Mouse (Mus musculus) spleen, embryonic (tissue): Measurements from ENCODE around the gene Erf.

ENCODE experiments used
- CTCF ChIA-PET: fragments of 350-600 bp; sonication (Branson Sonifier 250); formaldehyde crosslinking; loops from one replicate; lab custom pipeline; 2022; lab: Charles Lee

Gene Erf

DNA sequence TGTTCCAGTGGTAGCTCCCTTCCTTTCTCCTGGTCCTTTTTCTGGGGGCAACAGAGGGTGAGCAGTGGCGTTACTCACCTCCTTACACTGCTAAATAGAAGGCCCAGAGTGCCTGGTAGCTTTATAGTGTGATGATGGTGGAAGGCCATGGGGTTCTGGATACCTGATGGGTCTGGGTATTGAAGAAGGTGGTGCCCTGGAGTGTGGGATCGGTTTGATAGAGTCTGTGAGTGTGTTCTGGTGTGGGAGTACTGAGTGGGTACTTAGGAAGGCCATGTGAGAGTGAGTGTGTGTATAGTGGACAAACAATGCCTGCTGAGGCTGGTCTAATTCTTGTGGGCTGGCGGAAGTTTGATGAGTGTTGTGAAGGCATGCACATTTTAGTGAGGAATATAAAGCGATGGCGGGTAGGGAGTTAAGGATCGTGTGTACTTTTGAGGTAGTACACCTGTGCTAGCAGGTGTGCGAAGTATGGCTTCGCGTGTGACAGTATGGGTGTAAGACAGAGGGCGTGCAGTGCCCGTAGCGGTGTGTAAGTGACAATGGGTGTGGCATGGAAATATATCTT is 30.7 kb upstream of the Erf start:
- CTCF ChIA-PET = no interaction called here

DNA sequence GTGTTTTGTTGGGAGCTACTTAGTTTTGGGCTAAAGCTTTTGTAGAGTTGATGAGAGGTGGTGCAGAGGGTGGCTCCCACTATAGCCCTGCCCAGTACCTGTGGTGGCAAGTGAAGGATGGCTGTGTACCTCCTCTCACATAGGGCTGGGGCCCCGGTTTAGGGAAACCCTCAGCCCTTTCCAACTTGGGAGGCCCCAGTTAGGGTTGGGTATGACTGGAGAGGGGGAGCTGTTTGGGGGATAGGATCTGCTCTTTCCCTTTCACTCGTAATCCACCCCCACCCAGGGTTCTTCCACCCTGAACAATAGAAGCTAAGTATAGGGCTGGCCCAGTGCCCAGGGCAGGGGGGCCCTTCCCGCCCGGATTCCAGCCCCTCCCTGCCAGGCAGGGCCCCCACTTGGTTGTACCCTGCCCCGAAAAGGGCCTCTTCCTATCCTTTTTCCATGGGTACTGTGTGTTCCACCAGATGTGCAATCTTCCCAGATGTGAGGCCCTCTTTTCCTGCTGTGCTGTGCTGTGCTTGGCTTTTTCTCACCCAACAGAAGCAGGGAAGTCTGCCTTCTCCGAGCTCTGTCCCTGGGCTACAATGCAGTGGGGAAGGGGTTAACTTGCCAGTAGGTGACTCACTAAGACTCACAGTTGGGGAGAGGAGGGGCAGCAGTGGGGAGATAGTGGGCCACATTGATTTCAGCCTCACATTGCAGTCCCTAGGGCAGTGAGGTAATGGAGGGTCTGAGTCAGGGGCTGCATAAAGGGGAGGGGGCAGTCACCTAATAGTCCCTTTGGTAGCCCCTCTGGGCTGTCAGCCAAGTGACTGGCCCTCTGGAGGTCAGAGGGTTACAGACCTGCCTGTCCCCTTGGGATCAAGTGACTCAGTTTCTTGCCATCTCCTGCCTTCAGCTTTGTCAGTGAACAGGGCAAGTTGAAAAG is 29.6 kb upstream of the Erf start:
- CTCF ChIA-PET = interaction anchor here (0.6 to 0.9 kb wide), 2 partner anchors 35 to 176 kb away, joined by 3 read pairs; no protein-coding TSS in a partner anchor

DNA sequence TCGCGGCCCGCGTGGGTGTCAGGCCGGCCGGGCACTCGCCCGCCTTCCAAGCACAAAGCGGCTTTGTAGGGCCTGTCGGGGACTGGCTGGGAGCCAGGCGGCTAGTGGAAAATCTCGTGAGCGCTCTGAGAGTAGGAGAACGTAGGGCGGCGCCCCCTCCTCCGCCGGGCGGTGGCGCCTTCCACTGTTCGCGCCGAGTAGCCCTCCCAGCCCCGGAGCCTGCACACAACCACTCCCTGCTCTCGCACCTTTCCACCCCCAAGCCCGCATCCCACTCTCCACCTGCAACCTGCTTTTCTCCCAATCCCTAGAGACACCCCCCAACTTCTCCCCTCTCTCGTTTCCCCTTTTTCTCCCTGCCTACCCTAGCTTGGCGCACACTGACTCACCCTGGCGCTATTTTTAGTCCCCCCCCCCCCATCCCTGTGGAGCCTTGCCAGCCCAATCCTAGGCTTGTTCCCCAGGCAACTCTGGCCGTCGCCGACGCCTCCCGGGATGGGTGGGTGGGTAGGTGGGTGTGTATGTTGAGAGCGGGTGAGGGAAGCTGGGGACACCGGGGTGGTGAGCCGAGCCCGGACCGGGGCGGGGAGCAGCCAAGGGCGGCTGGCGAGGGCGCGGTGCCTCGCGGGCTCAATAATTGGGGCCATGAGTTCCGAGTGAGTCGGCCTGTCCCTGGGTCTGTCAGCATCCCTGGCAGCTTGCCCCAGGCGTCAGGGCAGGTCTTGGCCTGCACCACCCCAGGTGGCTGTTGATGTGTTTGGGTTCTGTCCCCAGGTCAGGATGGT is 28.7 kb upstream of the Erf start:
- CTCF ChIA-PET = interaction anchor here (0.6 kb wide), 1 partner anchor 102 kb away, joined by 6 read pairs; no protein-coding TSS in a partner anchor

DNA sequence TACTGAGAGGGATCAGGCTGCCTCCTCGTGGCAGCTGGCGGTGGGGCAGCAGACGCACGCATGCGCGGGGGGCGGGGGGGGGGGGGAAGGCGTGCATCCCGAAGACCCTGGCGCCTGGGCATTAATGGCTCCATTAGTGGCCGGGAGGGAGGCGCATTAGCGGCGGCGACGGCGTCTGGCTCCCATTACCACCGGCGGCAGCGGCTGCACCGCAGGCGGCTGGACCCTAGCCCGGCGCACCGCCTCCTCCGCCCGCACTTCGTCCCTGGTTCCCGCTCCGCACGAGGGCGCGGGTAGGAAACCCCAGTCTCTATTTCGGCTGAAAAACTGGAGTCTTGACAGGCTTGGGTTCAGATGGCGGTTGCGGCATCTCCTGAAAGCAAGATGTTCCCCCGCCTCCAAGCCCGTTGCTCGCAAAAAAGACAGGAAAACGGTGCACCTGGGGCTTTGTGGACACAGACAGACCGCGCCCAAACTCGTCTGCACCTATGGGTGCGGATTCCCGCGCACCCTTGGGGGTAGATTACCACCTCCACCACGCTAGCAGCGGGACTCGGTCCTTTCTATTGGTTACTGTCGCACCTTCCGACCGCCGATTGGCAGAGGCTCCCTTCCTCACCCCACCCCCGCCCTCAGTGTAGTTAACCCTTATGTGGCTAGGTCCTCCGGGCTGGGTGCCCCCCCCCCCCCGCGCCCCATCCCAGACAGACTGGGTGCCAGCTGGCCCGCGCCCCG is 27.9 kb upstream of the Erf start:
- CTCF ChIA-PET = interaction anchor here (0.5 to 0.7 kb wide), 6 partner anchors 82 to 172 kb away, joined by 3 to 11 read pairs (median 6); no protein-coding TSS in a partner anchor

- CTCF ChIA-PET = interaction anchor here (0.5 to 0.7 kb wide), 6 partner anchors 81 to 388 kb away, joined by 3 to 11 read pairs (median 4); no protein-coding TSS in a partner anchor
These were observed 27.4 kb upstream of the Erf start for GRCm38 (mm10) chr7:25277998-25278340.

DNA sequence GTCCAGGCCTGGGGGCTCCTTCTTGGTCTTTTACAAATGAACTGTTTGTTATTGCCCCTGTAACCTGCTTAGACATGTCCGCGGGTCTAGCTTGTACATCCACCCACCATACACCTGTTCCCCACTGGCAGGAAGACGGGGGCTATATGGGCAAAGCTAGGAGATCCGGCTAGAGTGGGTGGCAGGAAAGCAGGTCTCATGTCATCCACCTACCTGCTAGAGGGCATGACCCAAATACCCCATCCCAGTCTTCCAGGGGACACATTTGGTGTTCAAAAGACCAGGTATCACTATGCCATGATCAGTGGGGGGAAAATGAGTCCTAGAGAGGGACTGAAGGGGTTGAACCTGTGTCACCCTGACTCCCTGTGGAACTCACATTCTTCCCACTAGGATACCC is 26.8 kb upstream of the Erf start:
- CTCF ChIA-PET = interaction anchor here (0.7 kb wide), 1 partner anchor 389 kb away, joined by 3 read pairs; no protein-coding TSS in a partner anchor

DNA sequence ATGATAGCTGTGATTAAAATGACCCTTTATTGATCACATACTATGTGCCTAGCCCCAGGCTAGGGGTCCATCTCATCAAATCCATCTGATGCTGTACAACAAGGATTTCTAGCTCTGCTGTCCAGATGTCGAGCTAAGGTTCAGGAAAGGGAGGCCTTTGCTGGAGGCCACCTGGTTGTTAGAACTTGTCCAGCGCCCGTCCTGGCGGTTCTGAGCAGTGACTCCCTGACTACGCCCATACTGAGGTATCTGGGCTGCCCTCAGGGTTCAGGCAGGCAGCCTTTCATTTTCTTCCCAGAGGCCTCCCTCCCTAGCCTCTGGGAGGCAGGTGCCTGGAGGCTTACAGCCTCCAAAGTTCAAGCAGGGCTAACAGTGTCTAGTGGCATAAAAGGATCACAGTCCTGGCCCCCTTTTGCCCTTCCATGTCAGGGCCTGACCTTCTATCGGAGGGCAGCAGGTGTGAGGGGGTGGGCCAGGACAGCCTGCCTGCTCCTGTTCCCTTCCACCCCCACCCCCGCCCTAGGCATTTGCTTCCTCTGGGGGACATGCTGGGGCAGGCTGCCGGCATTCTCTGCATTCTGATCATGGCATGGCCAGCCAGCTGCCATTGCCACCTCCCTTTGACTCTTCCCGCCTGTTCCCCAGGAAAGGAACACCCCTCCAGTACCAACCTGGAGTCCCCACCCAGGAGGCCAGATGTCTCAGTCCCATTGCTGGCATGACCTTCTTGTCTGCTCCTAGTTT is 25.2 kb upstream of the Erf start:
- CTCF ChIA-PET = interaction anchor here (0.6 kb wide), 1 partner anchor 71 kb away, joined by 3 read pairs; no protein-coding TSS in a partner anchor

- CTCF ChIA-PET = interaction anchor here (0.6 kb wide), 1 partner anchor 70 kb away, joined by 3 read pairs; no protein-coding TSS in a partner anchor
These were observed 24.4 kb upstream of the Erf start for GRCm38 (mm10) chr7:25274996-25275395.

DNA sequence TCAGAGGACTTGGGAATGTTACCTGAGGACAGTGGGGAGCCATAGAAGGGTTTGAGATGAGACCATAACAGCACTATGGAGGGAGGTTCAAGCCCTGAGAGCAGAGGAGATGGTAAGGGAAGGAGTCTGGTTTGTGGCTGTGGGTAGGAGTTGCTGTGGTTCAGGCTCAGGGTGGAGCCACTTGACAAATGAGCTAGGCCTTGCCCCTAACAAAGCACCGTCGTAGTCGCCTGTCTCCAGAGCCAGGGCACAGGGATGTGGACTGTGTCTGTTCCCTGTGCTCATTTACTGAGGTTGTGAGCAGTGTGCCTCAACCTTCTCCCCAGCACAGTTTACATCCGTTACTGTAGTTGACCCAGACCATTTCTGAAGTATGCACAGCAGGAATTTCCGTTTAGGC is 24.0 kb upstream of the Erf start:
- CTCF ChIA-PET = no interaction called here

- CTCF ChIA-PET = interaction anchor here (0.9 to 1.0 kb wide), 2 partner anchors 21 to 56 kb away, joined by 4 read pairs; no protein-coding TSS in a partner anchor
These were observed 23.0 kb upstream of the Erf start for GRCm38 (mm10) chr7:25273259-25274241.

DNA sequence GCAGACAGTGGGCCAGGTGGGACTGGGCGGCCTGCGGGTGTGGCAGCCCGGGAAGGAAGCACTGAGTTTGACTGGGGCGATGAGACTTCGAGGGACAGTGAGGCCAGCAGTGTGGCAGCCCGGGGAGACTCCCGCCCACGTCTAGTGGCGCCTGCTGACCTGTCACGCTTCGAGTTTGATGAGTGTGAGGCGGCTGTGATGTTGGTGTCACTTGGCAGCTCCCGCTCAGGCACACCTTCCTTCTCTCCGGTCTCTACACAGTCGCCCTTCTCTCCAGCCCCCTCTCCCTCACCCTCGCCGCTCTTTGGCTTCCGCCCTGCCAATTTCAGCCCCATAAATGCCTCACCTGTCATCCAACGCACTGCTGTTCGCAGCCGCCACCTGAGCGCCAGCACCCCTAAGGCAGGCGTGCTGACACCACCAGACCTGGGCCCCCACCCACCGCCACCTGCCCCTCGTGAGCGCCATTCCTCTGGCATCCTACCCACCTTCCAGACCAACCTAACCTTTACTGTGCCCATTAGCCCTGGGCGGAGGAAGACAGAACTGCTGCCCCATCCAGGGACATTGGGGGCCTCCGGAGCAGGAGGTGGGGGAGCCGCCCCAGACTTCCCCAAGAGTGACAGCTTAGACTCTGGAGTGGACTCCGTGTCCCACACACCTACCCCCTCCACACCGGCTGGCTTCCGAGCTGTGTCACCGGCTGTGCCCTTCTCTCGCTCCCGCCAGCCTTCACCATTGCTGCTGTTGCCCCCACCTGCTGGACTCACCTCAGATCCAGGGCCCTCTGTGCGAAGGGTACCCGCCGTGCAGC is 22.1 kb upstream of the Erf start:
- CTCF ChIA-PET = interaction anchor here (0.9 kb wide), 1 partner anchor 55 kb away, joined by 4 read pairs; no protein-coding TSS in a partner anchor

DNA sequence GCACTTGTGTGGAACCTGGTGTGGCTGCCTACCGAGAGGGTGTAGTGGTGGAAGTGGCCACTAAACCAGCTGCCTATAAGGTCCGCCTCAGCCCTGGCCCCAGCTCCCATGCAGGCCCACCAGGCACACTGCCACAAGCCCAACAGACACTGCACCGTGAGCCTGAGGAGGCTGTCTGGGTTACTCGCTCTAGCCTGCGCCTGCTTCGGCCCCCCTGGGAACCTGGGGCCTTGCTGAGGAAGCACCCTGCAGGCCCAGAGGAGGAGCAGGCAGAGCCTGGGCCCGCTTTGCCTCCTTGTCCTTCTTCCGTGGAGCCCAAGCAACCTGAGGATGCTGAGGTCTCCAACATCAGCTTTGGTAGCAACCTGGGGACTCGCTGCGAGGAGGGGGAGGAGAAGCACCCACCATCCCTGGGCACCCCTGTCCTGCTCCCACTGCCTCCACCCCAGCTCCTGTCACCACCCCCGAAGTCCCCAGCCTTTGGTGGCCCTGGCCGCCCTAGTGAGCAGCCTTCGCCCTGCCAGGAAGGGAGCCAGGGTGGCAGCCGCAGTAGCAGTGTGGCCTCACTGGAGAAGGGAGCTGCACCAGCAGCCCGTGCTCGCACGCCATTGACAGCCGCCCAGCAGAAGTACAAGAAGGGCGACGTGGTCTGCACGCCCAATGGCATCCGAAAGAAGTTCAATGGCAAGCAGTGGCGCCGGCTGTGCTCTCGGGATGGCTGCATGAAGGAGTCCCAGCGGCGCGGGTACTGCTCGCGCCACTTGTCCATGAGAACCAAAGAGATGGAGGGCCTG is 21.3 kb upstream of the Erf start:
- CTCF ChIA-PET = no interaction called here

DNA sequence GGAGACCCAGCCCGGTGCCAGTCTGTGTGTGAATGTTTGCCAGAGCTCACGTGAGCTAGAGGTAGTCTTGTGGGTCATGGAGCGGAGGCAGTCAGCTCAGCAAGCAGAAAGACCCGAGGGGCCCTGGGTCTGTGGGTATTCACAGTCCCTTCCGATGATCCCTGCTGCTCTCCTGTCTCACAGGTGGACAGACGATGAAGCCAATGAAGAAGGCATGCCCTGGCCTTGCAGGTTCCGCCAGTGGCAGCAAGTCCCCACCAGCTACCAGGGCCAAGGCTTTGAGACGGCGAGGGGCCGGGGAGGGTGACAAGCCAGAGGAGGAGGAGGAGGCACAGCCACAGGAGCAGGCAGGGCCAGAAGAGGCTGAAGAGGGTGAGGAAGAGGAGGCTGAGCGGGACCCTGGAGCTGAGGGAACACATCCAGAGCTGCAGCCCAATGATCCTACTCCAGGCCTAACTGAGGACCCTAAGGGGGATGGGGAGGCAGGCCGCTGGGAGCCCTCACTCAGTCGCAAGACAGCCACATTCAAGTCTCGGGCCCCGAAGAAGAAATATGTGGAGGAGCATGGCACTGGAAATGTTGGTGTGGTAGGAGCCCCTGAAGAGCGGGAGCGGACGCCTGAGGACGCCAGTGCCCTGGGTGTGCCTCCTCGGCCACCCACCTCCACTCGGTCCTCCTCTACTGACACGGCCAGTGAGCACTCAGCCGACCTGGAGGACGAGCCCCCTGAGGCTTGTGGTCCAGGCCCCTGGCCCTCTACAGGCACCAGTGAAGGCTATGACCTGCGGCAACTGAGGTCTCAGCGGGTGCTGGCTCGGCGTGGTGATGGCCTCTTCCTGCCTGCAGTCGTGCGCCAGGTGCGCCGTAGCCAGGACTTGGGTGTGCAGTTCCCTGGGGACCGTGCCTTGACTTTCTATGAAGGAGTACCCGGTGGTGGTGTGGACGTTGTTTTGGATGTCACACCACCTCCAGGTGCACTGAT is 20.4 kb upstream of the Erf start:
- CTCF ChIA-PET = interaction anchor here (1.0 kb wide), 1 partner anchor 185 kb away, joined by 3 read pairs; no protein-coding TSS in a partner anchor

DNA sequence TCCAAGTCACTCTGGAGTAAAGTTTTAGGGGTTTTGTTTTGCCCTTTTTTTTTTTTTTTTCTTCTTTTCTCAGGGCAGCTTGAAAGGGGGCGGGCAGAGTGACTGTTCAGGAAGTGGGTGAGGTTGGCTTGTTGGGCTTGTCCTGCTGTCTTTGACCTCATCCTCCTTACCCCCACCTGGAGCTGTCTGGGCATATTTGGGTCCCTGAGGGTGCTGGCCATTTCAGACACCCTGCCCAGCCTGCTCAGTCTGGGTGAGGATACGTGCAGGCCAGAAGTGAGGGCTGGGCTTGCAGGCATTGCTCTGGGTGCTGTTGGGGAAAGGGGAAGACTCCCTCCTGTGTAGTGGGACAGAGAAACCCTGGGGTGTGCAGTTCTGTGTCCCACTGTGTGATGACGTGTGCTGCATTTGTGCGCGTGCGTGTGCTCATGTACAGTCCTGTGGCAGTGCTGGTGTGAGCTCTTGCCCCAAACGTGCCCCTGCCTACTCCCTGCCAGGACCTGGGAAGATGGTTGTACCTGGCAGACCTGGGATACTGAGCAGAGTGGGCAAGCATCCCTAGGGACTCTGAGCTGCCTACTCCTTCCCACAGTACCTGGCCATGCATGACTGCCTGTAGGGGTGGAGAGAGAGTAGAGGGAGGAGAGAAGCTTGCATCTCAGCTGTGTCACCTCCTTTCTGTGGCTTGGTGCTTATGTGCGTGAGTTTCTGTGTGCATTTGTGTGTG is 19.1 kb upstream of the Erf start:
- CTCF ChIA-PET = interaction anchor here (0.6 to 1.0 kb wide), 2 partner anchors 156 to 184 kb away, joined by 3 to 6 read pairs; no protein-coding TSS in a partner anchor

- CTCF ChIA-PET = interaction anchor here (0.6 kb wide), 1 partner anchor 156 kb away, joined by 6 read pairs; no protein-coding TSS in a partner anchor
These were observed 18.5 kb upstream of the Erf start for GRCm38 (mm10) chr7:25269029-25269428.
